Mouse (Mus musculus) urinary bladder, postnatal 14 days (tissue): ENCODE measurements at regions not wholly inside any gene's neighbourhood (a gene's known extent, or its start where the extent isn't known, plus 50 kb on each side); places are given as distances from the start of the nearest gene placed in this dataset.
"Not testable (repeated sequence)": the region's sequence is repeated elsewhere in the genome, so short reads cannot be mapped to it uniquely, and the experiment has no call there.

Source experiments
- DNase-seq: peaks from one replicate; pipeline ENCODE4 v3.0.0; 2021; ENCODE audit warnings: low spot score

- DNase-seq, result not testable (repeated sequence)
Measured at GRCm38 (mm10) chr17:10150403-10150689, 169.3 kb downstream of the Qk start.

- no peak for DNase-seq
Measured at GRCm38 (mm10) chr17:10149682-10150402, 169.8 kb downstream of the Qk start.

DNA sequence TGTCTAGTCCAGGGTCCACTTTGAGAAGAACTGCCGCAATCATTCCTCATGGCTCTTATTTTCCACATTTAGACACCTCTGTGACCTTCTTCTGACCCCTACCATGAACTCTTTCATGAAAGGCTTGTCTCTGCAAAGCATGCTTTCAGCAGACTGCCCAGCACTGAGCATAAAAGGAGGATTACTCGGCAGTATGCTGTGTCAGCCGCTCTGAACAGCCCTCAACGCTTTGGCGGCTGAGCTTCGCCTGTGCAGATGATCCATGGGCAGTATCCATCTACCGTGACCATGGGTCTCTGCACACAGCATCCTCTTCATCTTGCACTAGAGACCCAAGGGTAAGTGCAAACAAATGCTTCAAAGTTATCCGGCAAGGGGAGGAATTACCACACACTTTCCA, 172.5 kb downstream of the Qk start:
- no peak for DNase-seq

DNA sequence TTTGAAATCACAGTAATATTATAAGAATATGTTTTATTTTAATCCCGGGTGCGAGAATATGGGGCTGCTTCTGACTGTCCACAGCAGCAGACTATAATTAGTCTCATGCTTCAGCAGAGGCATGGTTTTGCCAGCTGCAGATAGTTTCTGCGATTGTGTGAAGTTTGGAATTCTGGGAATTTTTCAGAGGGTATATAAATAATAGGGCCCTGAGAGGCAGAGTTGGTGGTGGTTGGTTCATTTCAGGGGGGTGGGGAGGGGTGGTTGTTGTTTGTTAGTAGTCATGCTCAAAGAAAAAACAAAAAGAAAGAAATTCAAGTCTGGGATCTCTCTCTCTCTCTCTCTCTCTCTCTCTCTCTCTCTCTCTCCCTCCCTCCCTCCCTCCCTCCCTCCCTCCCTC, 173.1 kb downstream of the Qk start:
- no peak for DNase-seq

DNA sequence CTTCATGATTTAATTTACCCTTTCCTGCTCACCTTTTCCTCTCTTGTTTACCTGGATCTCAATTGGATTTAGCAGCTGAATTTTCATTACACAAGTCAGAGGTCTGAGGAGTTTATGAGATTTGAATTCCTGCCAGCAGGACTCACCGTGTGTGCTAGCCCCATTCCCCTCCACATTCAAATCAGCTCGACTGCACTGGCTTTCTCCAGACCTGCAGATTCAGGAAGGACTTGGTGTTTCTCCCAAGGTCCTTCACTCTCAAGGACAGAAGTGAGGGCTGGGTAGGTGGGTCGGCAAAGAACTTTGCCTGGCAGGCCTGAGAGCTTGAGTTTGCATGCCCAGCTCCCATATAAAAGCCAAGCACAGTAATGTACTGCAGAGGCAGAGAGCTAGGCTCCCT, 180.8 kb downstream of the Qk start:
- no peak for DNase-seq

DNA sequence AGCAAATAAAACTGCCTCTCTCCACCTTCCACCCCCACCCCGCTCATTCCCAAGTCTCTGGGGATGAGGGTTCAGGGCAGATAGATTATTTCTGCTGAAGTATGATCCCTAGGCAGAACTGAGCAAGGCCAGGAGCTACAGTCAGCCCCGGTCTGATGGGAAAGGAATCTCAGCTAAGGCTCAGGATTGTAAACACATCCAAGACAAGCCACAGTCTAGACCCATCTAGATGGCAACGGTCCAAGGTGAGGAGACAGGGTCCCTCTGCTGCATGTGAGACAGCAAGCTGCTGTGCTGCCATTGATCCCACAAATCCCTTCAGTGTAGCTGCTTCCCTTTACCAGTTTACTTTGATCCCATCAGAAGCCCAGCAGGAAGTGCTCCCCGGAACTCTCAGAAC, 181.3 kb downstream of the Qk start:
- no peak for DNase-seq

GRCm38 (mm10) chr17:10135111-10135510, 184.5 kb downstream of the Qk start:
- DNase-seq, result no peak

DNA sequence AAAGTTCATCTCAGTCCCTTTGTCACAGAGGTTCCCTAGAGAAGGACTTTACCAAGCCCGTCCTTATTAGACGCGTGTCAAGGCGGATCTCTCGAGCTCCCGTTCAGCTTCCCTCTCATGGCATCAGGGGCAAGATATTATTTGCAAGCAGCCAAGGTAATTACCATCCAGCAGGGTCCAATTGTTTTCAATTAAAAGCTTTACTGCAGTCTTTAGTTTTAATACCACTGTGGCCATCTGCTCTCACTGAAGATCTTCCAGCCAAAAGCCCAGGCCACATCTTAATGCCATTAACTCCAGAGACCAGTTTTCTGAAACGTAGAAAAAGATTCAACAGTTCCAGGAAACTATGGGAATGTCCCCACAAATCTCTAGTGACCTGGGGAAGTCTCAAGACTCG, 191.1 kb downstream of the Qk start:
- no peak for DNase-seq

DNA sequence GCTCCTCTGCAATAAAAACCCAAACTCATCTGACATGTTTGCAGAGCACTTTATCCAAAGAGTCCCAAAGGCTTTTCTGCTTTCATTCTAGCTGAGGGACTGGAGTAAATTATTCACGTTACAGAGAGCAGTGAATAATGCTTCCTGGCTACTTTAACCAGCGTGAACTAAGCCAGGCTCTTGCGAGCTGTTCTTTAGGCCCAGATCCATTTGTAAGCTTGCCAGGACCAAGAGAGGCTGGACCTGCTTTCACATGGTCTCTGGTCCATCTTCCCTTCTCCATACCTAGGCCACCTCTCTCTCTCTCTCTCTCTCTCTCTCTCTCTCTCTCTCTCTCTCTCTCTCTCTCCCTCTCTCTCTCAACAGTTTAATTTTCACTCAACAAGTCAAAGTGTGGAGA, 197.2 kb downstream of the Qk start:
- no peak for DNase-seq

GRCm38 (mm10) chr17:10112118-10112517, 207.5 kb downstream of the Qk start:
- DNase-seq, result no peak

GRCm38 (mm10) chr17:10110375-10110675, 209.3 kb downstream of the Qk start:
- DNase-seq, result no peak

DNA sequence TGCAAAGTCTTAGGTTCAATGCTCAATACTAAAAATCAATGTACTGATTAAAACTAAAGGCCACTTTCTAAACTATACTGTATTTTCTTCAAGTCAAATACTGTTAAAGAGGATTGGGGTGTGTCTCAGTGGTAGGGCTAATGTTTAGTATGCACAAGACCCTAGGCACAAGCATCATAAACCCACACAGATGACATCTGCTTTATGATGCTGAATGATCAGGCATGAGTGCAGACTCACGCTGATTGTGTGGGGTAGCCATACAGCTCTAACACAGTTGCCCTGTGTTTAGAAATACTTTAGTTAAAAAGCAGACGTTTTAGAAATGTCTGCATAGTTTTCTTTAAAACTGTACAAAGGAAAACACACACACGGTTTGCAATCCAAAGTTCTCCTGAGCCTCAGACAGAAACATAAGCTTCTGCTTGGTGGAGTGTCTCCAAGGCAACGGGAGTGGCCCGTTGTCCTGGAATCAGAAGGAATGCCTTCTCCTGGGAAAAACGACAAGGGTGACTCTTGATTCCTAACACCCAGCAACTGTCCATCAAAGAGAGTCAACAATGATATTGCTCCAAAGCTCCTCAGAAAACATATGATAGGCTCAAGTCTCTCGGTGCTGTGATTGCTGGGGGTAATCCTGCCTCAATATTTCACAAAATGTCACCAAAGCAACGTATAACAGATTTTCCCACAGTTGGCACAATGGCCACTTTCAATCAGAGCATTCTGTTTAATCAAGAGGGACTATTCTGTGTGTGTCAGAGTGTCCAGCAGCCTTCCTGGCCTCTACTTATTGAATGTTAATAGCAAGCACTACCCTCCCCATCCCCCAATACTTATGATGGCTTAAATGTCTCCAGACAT, 209.9 kb downstream of the Qk start:
- DNase-seq, result no peak

- no peak for DNase-seq
Measured at GRCm38 (mm10) chr17:10105299-10105698, 214.4 kb downstream of the Qk start.

GRCm38 (mm10) chr17:10098199-10098598, 221.5 kb downstream of the Qk start:
- DNase-seq, result no peak

DNA sequence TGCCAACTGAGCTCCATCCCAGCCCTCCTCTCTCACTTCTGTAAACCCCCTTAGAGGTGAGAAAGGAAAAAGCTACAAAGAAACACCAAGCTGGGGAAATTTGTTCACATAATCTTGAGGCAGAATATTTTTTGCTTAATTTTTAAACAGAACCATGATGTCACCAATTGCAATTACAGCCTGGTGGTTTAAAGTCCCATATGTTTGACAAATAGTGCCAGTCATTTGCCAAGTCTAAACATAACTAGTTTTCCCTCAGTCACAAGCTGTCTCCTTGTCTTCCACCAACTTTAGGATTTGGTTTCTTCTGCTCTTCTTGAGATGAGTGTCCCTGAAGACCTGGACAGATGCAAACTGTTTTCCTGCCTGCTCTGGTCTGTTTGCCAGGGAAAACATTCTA, 222.0 kb downstream of the Qk start:
- no peak for DNase-seq

DNA sequence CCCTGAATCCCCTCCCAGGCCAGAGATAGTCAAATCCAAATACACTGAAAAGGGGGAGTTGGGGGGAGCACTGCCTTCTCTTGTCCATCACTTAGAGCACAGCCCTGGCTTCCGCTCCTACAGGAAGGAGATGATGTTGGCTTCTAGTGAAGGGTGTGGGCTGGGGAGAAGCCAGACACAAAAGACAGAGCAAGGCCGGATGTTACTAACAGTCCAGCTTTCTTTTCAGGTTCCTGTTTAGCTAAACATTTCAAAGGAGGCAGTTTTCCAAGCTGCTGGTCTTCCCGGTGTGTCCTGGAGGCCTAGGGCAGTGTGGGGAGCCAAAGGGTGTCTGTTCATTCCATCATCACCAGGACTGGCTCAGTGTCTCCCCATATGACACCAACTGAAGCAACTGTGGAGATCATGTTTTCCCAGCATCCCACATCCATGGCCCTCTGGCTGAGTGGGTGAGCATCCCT, 223.8 kb downstream of the Qk start:
- DNase-seq, result no peak

DNA sequence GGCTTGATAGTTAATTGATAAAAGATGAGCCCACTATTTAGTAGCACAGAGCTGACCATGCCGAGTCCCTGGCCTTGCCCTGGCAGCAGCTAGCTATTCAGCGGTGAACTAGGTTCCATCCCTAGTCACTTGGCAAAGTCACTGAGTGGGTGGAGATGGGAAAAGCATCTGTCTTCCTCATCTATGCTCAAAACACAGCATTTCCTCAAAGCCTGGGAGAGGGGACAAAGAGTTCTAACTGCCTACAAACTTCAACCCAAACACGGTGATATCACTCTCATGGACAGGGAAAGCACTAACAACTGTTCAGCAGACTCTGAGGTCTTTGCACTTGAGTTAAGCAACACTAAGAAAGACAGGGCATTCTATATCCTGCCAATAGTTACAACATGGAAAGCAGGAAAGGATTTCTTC, 225.5 kb downstream of the Qk start:
- peak; percentile 50 for DNase-seq

DNA sequence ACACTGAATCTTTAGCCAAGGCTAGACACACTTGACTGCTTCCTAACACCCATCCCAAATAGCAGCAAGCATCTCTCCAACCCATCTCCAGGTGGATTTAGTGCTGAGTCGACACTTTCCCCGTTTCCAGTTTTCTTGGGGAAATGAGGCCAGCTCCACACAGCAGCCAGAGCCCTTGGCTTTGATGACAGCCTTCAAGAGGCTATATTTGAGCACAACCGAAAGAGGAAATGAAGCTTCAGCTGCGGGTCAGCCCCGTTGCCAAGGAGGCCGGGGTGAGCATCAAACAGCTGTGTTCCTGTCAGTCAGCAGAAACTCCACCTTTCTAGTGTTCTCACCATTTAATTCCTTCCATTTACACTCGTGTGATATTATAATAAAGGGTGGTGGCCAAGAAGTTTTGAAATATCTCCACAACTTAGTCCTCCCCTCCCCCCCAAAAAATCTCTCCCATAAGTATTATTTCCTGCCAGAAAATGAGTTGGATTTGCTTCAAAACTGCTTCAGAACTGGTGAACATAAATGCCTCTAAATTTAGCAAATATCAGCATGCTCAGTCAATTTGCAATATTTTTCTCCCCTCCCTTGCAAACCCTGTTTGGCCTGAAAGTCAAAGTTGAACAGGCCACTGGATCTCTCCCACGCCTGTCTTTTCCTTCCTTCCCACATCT, 226.1 kb downstream of the Qk start:
- DNase-seq, result peak; percentile 15

DNA sequence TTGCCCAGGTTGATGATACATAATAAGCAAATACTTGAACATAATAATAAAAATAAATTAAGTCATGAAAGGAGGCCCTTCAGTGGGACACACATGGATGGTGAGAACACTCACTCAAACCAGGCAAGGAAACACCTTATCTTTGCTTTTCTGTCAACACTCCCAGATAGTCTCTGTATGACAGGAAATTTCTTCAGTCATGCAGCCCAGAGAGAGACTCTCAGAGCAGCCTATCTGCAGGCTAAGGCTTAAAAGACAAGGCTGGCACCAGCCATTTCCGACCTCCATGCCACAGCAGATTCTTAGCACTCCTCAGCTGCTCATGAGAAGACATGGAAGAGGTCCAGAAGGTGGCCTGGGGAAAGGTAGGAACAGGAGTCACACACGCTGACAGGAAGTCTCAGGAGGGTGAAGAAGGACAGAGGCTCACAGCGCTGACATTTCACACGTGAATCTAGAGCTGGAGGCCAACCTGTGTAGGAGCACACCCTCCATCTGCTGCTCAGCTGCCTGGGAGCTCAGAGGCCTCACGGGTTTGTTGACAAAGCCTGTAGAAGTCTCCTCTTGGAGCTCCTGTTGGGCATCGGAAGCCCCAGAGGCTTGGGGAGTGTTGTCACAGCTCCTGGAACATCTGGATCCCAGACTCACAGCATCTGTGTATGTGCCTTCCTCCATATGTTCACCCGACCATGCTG, 232.3 kb downstream of the Qk start:
- no peak for DNase-seq

GRCm38 (mm10) chr17:10086558-10086957, 233.1 kb downstream of the Qk start:
- no peak for DNase-seq

DNA sequence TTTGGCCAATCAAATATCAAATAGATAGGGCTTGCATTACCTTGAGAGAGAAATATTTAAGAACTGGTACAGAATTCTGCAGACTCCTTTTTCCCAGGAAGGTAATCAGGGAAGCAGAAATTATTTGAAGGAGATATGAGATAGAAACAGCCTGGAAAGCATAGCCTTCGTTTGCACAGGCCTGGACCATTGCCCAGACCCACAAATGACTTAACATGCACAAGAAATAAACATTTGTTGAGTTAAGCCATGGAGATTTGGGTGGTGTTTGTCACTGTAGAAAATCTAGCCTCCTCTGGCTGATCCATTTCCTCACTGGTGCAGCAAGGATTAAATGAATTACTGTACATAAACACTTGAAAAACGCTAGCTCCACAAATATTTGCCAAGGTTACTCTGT, 233.5 kb downstream of the Qk start:
- peak; percentile 55 for DNase-seq

DNA sequence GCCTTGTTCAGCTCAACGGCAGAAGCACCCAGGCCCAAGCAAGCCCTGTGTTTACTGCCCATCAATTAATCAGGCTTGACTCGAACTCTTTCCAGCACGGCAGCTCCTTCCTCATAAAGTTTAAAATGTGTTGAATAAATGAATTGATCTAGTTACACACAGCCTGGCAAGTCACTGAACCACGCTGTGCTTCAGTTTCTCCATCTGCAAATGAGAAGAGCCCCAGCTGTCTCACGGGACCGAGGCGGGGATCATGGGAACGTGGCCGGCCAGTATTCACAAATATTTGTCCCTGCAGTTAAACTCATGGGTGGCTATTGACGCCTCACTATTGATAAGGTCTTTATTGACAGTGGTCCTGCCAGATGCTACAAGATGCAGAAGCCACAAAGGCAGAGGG, 237.9 kb downstream of the Qk start:
- DNase-seq, result no peak
